Mouse (Mus musculus): ENCODE measurements at regions not wholly inside any gene's neighbourhood (a gene's known extent, or its start where the extent isn't known, plus 50 kb on each side); places are given as distances from the start of the nearest gene placed in this dataset.

DNA sequence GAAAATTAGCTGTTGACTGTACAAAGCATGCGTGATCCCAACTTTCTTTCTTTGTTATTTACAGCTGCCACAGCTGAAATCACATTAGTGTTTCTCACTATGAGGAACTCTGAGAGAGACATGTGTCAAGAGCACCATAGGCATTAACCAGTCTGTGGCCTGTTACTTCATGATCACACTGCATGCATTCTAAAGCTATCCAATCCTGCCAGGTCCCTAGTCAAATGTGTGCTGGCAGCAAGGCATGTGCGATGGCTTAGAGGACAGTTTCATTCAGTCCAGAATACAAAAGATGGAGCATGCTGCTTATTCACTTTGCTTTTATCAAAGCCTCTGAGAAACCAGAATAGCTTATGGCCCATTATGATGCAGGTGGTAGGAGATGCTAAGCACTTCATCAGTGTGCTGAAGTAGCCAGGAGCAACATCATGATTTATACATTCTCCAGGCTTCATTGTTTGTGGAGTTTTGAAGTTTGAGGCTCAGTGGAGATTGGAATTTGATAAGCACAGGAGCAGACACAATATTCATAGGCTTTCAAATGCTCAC, 882.9 kb upstream of the Lrrn3 start:
- no peak for DNase-seq (ENCODE audit: low spot score)

DNA sequence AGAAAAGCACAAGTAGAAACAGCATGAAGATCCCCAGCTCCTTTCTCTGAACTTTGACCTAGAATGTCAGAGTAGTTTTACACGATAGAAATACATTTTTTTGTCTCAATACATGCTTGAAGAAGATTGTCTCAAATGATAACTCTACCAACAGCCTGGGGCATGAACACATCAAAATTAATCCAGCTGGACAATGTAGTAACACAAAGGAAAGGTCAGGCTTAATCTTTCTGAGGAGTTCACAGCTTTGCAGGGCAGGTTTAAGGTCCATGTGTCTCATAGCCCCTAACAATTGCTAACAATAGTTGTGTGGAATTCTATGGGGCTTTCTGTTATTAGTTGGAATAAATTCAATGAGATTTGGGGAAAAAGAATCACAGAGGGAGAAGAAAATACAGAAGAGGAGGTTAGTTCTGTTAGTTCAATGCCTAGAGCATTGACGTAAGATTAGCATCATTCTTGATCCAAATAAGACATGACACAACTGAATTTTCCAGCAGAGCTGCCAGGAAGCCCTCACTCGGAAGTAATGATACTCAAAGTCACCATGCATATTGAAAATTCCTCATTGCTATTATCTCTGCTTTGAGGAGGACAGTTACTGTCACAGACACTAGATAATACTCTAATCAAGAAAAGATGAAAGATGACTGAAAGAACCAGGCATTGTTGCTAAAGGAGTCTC, 852.9 kb upstream of the Lrrn3 start:
- DNase-seq (ENCODE audit: low spot score) = no peak

DNA sequence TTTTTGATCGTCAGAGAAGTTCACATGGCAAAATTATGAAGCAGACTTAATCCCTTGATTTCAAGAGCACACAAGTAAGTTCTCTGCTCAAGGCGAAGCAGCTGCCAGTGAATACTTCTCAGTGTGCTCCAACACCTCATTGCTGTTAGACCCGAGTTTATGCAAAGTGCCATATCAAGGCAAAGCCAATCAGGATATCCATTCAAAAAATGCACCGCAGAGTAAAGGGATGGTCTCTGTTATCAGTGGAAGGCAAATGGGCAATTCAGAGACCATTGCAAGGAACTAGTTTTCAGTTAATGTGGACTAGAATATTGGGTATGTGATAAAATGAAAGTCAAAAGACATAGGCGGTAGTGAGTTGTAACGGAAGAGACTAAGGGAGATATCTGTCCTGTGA, 820.2 kb upstream of the Lrrn3 start:
- DNase-seq (ENCODE audit: low spot score) = no peak

DNA sequence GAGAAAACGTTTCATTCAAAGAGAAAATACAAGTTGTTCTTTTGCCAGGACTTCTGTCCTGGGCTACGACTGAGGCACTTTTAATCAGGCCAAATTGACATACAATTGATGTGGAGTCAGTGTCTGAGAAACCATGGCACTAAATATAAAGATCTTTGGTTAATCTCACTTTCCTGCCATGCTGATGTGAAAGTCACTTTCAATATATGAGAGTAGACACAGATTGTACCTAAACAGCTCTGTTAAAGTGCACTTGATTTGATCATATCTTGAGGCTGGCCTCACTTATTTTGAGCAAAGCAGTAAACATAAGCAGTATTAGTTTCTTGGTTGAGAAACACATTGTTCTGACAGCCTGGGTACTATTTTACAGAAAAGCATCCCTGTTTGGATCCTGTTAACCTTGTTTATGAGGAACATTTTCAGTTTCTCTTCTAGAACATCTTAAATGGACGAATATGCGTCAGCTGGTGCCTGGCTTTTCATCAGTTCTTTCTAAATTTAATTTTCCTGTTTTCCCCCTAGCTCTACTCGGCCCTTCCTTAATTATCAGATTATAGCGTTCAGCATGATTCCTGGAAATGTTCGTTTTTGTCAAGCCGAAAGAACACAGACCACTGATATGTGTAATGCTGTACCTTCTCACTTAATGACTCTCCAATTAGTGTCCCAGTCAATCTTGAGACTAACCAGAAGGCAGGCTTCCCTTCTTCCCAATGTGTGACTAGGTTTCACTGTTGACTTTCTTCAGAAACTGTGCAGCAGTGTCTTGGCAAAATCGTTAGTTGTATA, 791.2 kb upstream of the Lrrn3 start:
- DNase-seq (ENCODE audit: low spot score) = no peak

DNA sequence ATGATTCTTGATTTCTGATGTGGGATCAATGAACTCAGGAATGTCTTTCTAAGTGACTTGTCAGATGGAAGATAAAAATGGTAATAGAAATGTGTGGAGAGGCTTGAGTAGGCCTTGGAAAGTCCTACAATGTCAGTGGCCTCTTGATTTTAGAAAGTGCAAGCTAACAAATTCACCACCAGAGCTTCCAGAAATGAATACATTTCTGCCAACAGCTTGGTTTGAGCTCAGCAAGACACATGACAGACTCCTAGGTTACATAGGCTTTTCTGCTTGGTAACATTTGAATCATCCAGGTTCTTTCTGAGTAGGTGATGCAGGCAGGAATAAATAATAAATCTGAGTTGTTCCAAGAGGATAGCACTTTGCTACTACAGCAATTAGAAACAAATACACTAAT, 764.2 kb upstream of the Lrrn3 start:
- DNase-seq (ENCODE audit: low spot score) = no peak

DNA sequence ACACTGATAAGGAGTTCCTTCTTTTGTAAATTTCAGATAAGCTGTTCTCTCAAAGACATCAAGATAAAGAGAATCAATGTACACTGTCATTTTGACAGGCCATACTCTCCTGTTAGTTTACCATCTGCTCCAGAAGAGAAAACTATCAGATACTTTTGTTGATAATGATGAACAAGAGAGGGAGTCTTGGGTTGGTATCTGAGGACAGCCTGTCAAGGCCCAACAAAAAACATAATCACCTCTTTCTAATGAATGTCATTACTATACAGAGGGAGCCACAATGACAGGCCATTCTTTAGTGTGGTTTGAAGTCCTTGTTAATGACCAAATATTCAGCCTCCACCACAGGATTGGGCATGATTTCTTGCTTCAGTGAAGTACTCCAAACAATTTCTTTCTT, 743.0 kb upstream of the Lrrn3 start:
- no peak for DNase-seq (ENCODE audit: low spot score)

DNA sequence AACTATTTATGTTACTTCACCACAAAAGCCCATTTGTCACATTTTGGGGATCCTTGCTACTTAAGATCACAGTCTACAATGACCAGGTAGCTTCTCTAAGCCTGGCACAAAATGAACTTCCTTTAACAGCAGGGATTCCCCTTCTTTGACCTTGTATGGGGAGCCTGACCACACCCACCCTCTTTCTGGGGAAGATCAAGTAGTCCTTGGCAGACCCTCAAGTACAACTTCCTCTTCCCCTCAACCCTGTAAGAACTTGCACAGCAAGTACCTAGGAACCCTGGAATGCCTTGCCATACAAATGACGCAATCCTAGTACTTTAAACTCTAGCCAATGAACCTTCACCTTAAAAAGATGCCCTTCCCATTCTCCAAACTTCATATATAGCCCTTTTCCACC, 695.4 kb upstream of the Lrrn3 start:
- DNase-seq (ENCODE audit: low spot score) = no peak

DNA sequence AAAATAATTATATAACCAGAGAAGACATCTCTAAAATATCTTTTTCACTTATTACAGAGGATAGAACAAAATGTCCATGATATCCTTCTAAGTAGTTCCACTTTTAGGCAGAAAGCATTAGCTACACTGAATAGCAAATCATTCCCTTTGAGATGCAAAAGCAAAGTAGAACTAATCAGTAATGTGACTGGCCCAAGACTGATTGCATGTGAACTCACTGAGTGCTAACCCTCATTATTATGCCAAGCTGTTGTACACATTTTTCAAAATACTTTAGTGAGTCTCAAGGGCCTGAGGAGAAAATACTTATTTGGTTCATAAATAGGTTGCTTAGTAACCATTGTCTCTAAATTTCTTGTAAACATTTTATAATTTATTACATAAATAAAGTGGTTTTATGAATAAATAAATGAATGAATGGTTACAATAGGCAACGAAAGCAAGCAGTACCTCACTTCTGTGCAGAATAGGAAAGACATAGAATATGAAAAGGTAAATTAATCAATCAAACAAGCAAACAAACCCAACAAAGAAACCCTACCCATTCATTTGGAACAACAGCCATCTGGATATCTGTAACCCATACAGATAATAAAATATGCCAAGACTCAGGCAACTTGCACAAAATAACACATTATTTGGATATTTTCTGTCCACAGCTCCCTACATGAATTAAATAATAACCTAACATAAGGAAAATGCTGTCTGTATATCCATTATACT, 693.9 kb upstream of the Lrrn3 start:
- DNase-seq (ENCODE audit: low spot score) = no peak

DNA sequence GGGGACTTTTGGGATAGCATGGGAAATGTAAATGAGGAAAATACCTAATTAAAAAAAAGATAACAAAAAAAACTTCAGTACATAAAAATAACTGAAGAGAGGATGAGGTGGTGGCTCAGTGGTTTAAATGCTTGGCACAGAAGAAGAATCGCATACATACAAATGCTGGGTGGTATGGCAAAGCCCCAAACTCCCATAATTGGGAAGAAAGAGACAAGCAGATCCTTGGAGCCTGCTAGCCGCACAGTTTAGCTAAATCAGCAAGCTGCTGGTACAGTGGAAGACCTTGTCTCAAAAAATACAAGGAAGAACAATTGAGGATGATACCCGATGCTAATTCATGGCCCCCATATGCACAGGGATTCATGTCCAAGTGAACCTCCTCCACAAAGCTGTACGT, 661.7 kb upstream of the Lrrn3 start:
- no peak for DNase-seq (ENCODE audit: low spot score)

DNA sequence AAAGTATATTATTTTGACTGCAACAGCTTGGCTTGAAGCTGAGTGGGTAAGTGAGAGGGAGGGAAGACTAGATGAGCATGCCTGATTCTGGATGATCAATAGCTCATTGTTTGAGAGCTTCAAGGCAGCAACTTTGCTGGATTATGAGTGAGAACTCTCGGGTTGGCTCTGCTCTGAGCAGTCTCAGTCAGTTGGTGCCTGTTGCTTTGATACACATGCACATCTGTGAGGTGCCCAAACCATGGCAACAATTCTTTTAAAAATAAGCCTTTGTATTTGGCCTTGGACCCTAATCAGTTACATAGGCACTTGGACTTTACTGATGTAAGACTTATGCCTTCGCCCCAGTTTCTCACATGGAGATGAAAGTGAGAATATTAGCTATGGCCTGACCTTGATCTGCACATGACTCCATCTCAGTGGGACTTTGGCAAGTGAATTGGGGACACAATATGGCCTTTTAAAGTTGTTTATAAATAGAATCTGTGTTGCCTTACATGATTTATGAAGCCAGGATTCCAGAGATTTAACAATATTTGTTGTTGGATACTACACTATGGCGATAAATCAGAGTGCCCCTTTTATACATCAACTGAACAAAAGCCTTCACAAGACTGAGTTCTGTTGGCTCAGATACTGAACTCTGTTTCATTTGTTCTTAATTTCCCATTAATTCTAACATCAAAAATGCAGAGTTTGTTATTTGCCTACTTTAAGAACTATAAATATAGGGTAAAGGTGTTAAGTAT, 652.6 kb upstream of the Lrrn3 start:
- no peak for DNase-seq (ENCODE audit: low spot score)

DNA sequence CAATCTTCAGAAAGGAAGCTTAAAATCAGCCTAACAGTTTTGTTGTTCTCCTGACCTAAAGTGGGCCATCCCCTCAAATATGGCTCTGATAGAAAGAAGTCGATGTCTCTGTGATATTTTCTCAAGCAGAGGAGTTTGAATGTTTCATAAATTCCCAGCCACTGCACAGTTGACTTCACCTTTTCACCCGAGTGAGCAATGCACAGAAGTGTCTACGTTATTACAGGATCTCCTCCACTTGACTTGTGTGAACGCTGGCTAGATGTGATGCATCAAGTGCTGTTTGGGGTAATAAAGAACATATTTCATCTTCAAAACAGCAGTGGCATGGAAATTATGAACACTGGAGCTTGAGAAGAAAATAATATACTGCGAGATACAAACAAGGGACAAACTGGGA, 651.9 kb upstream of the Lrrn3 start:
- DNase-seq (ENCODE audit: low spot score) = no peak

DNA sequence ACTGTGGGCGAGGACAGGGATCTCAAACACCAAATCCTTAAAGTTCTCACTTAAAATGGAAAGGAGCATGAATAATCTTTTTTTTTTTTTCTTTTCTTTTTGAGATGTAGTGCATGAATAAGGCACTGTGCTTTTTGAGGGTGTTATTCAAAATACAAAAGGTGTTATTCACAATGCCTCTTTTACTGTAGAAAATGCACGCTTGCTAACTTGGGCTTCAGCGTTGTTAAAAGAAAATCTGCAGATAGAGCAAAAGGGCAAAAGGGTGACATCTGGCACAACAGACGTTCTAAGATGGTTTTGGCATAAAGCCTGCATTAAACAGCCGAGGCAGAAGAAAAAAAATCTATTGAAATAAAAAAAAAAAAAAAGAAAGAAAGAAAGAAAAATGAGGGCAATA, 651.5 kb upstream of the Lrrn3 start:
- no peak for DNase-seq (ENCODE audit: low spot score)

DNA sequence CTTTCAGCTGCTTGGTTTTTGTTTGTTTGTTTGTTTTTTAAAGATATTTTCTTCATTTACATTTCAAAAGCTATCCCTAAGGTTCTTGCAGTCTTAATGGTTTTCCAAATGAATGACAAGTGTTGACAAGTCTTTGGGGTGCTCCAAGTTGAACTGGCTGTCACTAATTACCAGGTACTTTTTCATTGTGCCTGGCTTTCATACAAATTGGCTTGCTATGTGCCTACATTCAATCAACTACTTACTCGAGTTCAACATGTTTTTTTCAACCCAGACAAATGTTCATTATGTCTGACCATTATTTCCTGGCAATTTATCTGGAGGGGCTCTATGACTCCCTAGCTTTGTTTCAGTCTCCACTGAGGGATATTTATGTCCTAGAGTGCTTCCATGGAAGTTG, 614.0 kb upstream of the Lrrn3 start:
- no peak for DNase-seq (ENCODE audit: low spot score)

DNA sequence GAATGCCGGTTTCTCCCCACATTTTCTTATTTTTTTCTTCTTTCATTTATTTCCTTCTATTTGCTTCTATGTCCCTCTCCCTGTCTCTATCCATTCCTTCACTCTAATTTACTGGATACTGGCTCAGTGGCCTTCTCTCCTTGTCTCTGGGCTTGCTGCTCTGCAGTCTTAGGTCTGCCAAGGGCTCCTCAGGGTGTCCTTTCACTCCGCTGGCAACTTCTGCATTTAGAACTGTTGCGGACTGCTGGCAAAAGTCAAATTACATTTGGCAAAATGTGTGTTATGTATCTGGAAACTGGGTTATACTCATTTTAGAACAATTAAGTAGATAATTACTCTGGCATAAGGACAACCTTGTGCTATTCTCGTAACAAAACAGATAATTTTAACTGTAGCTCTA, 584.2 kb upstream of the Lrrn3 start:
- DNase-seq (ENCODE audit: low spot score) = peak; percentile 16

DNA sequence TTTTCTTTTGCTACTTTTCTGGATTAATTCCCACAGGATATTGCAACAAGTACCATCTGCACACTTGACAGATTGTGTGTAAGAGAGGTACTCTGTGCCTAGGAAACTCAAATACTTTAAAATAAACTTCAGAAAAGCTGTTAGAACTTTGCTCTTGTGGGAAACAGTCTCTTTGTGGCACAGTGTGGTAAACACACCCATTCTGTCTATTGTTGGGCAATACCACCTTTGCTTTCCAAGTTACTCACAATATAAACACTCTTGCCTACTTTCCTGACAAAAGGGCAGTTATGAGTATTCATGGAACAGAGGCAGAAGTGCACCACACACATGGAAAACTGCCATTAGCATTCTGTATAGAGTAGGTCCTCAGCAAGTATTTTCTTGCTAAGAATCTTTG, 577.5 kb upstream of the Lrrn3 start:
- DNase-seq (ENCODE audit: low spot score) = no peak

DNA sequence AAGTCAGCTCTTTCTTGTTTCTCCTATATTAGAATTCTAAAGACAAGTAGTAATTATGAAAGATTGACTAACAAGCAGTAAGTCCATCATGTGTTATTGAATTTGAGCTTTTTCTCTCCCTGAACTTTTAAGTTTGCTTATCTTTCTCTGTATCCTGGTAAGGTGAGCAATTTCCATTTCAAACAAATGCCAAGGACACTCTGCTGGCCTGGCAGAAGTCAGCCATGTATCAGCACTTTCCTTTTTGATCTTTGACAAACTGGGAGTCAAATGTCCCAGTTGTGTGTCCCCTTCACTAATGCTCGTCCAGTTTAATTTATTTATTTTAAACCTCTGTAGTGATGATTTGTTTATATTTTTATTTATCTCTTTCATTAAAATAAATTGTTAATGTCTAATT, 562.8 kb upstream of the Lrrn3 start:
- no peak for DNase-seq (ENCODE audit: low spot score)

DNA sequence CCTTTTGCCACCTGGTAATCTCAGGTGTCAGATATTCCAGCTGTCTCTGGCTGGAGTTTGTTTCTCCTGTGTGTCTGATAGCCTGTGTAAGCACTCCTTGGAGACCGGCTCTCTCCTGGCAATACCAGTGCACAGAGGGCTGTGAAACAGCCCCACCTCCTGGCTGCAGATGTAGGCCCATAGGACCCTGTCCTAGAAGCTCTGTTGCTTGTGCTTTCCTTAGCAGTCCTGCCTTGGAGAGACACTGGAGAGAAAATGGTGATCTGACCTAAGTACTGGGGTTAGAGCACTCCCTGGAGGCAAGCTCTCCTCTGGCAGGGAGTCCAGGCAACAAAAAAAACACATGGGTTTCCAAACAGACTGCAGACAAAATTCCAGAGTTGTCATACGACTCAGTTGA, 541.6 kb upstream of the Lrrn3 start:
- no peak for DNase-seq (ENCODE audit: low spot score)

DNA sequence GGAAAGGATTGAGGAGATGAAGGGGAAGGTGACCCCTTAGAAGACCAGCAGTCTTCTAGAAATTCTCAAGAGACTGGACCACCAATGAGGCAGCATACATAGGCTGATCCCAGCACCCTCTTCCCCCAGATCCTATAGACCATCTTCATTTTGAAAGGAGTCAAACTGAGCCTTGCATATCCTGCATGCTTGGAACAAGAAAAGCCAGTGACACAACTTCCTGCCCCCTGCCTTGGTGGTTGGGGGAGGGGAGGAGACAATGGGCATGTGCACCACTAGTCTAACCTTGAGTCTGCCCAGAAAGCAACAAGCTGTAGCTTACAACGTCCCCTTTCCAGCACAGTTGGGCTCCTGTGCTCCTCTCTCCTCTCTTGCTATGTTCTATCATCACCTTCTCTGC, 531.3 kb upstream of the Lrrn3 start:
- DNase-seq (ENCODE audit: low spot score) = no peak

DNA sequence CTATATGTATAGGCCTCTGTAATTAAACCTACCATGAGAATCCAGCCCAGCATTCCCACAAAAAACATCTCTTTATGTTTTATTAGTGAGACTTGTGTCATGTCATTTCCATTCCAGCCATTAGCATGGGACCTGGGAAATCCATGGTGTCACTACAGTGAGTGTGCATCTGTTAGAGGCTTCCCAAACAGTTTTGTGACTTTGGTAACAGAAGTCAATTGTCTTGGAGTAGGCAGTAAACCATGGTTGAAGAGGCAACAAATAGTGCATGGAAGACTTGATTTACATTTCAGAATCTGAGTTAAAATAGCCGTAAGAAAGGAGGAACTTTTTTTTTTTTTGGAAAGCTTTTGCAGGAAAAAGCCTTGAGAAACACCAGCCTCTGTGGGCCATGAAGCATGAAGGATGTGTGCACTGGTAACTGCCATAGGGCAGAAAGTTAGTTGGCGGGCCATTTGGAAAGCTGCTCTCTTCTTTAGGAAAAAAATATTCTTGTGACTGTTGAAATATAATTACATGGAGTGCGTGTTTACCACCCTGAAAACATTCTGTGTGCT, 522.7 kb upstream of the Lrrn3 start:
- DNase-seq (ENCODE audit: low spot score) = no peak

DNA sequence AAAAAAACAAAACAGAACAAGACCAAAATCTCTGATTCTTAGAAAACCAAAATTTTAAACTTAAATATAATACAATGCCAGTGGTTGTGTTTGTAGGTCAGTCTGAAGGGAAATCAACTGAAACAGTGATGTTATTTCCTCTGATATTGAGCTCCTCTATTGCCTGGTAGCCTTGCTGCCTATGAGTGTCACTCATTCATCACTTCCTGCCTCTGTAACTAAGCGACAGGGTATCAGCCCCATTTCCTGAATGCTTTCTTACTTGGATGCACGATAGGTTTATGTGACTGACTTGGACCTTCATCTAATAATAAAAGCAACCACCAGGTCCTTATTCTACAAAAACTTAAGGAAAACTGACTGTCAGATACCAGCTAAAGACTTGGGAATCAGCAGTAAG, 520.7 kb upstream of the Lrrn3 start:
- DNase-seq (ENCODE audit: low spot score) = no peak
